9 mouse cellular contexts compared by ENCODE assay signal in genomic region chr19:46641420-46642085, GRCm38 (mm10). TPM values are rescaled to one million over a fixed set of nuclear protein-coding genes. Genes with fewer than 3 reads are reported as not detected.
DNase-seq lines count a peak whose midpoint lies in the region; ATAC-seq lines count a peak whose summit lies in the region.
"Had no signal": no experiment of that assay in that cellular context is flagged by ENCODE, and none has a peak within 500 bp of the region (broad histone marks: within the 10 kb centered on the region; RNA-seq: fewer than 3 reads in every experiment).

No protein-coding gene starts in this region.

- H3K9ac ChIP-seq in forebrain, embryonic 13.5 days, result no peak overlapping the region
- no peak overlapping the region for H3K9ac ChIP-seq in midbrain, embryonic 15.5 days

- H3K4me1 ChIP-seq in forebrain, embryonic 13.5 days, result peaks cover 53% of the 10 kb centered on the region
- H3K4me1 ChIP-seq in limb, embryonic 10.5 days, result peaks cover 85% of the 10 kb centered on the region
- H3K4me1 ChIP-seq in midbrain, embryonic 15.5 days, result peaks cover 59% of the 10 kb centered on the region

- no peaks in the 10 kb centered on the region for H3K9me3 ChIP-seq in forebrain, embryonic 13.5 days (replicated peaks)
- no peaks in the 10 kb centered on the region for H3K9me3 ChIP-seq in limb, embryonic 10.5 days (replicated peaks)
- no peaks in the 10 kb centered on the region for H3K9me3 ChIP-seq in midbrain, embryonic 15.5 days

- no peaks in the 10 kb centered on the region for H3K27me3 ChIP-seq in forebrain, embryonic 13.5 days
- no peaks in the 10 kb centered on the region for H3K27me3 ChIP-seq in limb, embryonic 10.5 days (ENCODE audit: low read depth, poor library complexity, severe bottlenecking)
- H3K27me3 ChIP-seq in midbrain, embryonic 15.5 days (replicated peaks), result no peaks in the 10 kb centered on the region
- H3K27me3 ChIP-seq: CH12.LX had no signal

- 68% methylated on average over 19 of the region's 19 CpGs for WGBS in forebrain, embryonic 13.5 days
- WGBS in limb, embryonic 10.5 days, result 62% methylated on average over 19 of the region's 19 CpGs
- WGBS in midbrain, embryonic 15.5 days, result 66% methylated on average over 19 of the region's 19 CpGs

- H3K4me2 ChIP-seq in forebrain, embryonic 13.5 days, result no peak overlapping the region
- no peak overlapping the region for H3K4me2 ChIP-seq in midbrain, embryonic 15.5 days

- peak; percentile 56 for DNase-seq in layer of hippocampus, adult 9-11 months
- no peak for DNase-seq in layer of hippocampus, adult 9-10 months (ENCODE audit: low spot score)
- DNase-seq in heart, postnatal 36 days, result peak; percentile 72 to 79
- no peak for DNase-seq in limb, embryonic 10.5 days (ENCODE audit: low spot score)
- DNase-seq in thymus, postnatal 25 days, result no peak

- no peak overlapping the region for H3K4me3 ChIP-seq in forebrain, embryonic 13.5 days
- no peak overlapping the region for H3K4me3 ChIP-seq in limb, embryonic 10.5 days
- H3K4me3 ChIP-seq in midbrain, embryonic 15.5 days, result no peak overlapping the region

- H3K36me3 ChIP-seq in forebrain, embryonic 13.5 days (ENCODE audit: poor library complexity, severe bottlenecking), result peaks cover 31% of the 10 kb centered on the region
- peaks cover 43% of the 10 kb centered on the region for H3K36me3 ChIP-seq in limb, embryonic 10.5 days
- 0 out of 2 replicates have a peak, but pooled peaks cover 3% of the 10 kb centered on the region for H3K36me3 ChIP-seq in midbrain, embryonic 15.5 days (replicated peaks)

- peak overlapping the region; percentile 65 for H3K27ac ChIP-seq in forebrain, embryonic 13.5 days
- H3K27ac ChIP-seq in limb, embryonic 10.5 days, result peak overlapping the region; percentile 75
- peak overlapping the region; percentile 55 for H3K27ac ChIP-seq in midbrain, embryonic 15.5 days

- intact Hi-C loops in heart, postnatal 36 days (cut with DNase I), result loop anchor here (2.0 kb wide), 1 partner anchor 17 kb away; no protein-coding TSS in a partner anchor

- ATAC-seq in forebrain, embryonic 13.5 days, result no peak
- ATAC-seq in midbrain, embryonic 15.5 days (replicated peaks), result no peak
- ATAC-seq in CD4-positive, CD25-positive, alpha-beta regulatory T cell, adult 4 months, result no peak

RNA-seq across cellular contexts. Expression of gene Cyp17a1, which starts 31.4 kb away (rescaled TPM):
- not detected in 2 replicates for polyA plus RNA-seq in forebrain, embryonic 13.5 days (2015; fragmentation: Nextera tagmentation; extraction: Ambion mirVana)
- total RNA-seq in heart, postnatal 36 days (2021), result not detected
- polyA plus RNA-seq in limb, embryonic 10.5 days (2016; fragmentation: Nextera tagmentation; extraction: Ambion mirVana), result not detected in 2 replicates
- polyA plus RNA-seq in midbrain, embryonic 15.5 days (2015; fragmentation: Nextera tagmentation; extraction: Ambion mirVana), result not detected in 2 replicates
- polyA plus RNA-seq in CD4-positive, CD25-positive, alpha-beta regulatory T cell, adult 4 months (2017; shearing (Covaris generic)), result not detected
- total RNA-seq: CH12.LX had no signal

RNA-seq across cellular contexts. Expression of gene Wbp1l, which starts 42.7 kb away (rescaled TPM):
- 33.1 and 36.5 TPM in 2 replicates for polyA plus RNA-seq in forebrain, embryonic 13.5 days (2015; fragmentation: Nextera tagmentation; extraction: Ambion mirVana)
- 10 to 100 TPM; 51.2 to 59.1 TPM for total RNA-seq in heart, postnatal 36 days (2021)
- 49.8 and 52.3 TPM in 2 replicates for polyA plus RNA-seq in limb, embryonic 10.5 days (2016; fragmentation: Nextera tagmentation; extraction: Ambion mirVana)
- polyA plus RNA-seq in midbrain, embryonic 15.5 days (2015; fragmentation: Nextera tagmentation; extraction: Ambion mirVana), result 41.1 and 42.6 TPM in 2 replicates
- polyA plus RNA-seq in CD4-positive, CD25-positive, alpha-beta regulatory T cell, adult 4 months (2017; shearing (Covaris generic)), result 10 to 100 TPM; 19.2 to 20.8 TPM

RNA-seq across cellular contexts. Expression of gene Borcs7, which starts 48.2 kb away (rescaled TPM):
- 14.3 and 16.5 TPM in 2 replicates for polyA plus RNA-seq in forebrain, embryonic 13.5 days (2015; fragmentation: Nextera tagmentation; extraction: Ambion mirVana)
- 1 to 10 TPM; 9.3 to 9.5 TPM for total RNA-seq in heart, postnatal 36 days (2021)
- polyA plus RNA-seq in limb, embryonic 10.5 days (2016; fragmentation: Nextera tagmentation; extraction: Ambion mirVana), result 11.0 and 12.7 TPM in 2 replicates
- 22.4 and 24.1 TPM in 2 replicates for polyA plus RNA-seq in midbrain, embryonic 15.5 days (2015; fragmentation: Nextera tagmentation; extraction: Ambion mirVana)
- polyA plus RNA-seq in CD4-positive, CD25-positive, alpha-beta regulatory T cell, adult 4 months (2017; shearing (Covaris generic)), result 1 to 10 TPM; 6.8 to 7.4 TPM

Comparison
In these comparisons a context has a peak if more than half of its experiments do, and no peak if none do; other contexts are left out.
1. DNase-seq: peak in layer of hippocampus, adult 9-11 months (single experiment) and heart, postnatal 36 days (2 of 2); none in layer of hippocampus, adult 9-10 months (single experiment), limb, embryonic 10.5 days (single experiment) and thymus, postnatal 25 days (single experiment).
2. Peak in every context shown above with its lines, with median percentiles within 50 percentile points of each other: H3K27ac ChIP-seq.